Mouse (Mus musculus) heart, postnatal 4 days (tissue): ENCODE results near the gene Irx5. TPM values are rescaled to one million over a fixed set of nuclear protein-coding genes. Genes with fewer than 3 reads are reported as not detected.

Experiments used
- DNase-seq: peaks from one replicate; pipeline ENCODE4 v3.0.0; 2021
- total RNA-seq, 2 experiments: library from RNA; stranded (reverse); gene quantifications; 2 replicates each; pipeline ENCODE4 v1.2.3; 2021

The Irx5 gene
- total RNA-seq: 10 to 100 TPM; 12.0 to 12.7 TPM

DNA sequence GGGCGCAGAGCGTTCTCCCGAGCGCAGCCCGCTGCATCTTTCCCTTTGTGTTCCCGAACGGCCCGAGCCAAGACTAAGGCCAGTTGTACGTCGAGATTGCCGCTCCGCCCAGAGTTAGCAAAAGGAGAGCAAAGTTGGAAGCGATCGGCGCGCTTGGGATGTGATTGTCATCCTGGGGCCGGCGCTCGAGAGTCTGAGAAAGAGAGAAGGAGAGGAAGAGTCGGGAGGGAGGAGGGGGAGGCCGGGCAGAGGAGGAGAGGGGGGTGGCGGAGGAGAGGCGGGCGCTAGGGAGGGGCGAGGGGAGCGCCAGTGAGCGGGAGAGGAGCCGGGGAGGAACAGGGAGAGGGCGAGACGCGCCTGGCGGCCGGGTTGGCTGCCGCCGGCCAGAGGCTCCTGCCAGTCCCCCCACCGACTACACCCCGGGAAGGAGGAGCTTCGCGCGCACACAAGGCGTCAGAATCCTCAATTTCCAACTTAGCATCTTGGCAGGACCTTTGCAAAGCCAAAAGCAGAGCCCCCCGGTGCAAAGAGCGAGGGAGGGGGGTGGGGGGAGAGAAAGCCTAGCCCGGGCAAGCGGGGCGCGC lies at the start of gene Irx5:
Gene Irx5, plus strand, starts transcription at position 228 of the 584 bp plus-strand sequence.
- peak; percentile 82 for DNase-seq

DNA sequence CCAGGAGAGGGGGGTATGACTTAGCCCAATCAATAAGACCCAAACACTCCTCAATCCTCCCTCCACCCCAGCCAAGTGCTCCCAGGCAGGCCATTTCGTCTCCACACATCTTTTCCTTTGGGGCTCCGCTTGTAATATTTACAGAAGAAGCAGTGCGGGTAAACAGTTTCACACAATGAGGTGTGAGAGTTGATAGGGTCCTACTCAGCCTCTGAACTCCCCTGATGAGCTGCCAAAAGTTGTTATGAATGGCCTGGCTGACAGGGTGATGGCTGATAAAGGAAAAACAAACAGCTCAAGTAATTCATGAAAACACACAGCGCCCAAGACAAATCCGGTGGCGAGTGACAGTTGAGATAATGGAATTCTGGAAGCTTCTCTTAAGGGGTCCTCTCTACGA lies 45.2 kb upstream of the Irx5 start:
- no peak for DNase-seq

DNA sequence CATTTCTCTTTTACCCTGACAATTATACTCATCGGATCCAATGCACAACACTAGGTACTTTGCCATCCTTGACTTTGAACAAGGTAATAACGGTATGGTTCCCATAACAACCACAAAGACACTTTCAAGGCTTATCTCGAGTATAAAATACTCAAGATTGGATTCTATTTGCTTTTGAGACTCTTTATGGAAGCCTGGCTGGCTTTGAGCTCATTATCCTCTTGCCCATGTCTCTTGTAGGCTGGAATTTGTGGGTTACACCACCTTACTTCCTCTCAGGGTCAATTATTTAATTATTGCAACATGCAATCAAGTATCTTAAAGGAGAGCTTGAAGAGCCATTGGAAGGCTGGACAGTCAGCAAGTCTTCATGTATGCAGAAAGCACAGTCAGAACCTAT lies 43.7 kb upstream of the Irx5 start:
- no peak for DNase-seq

DNA sequence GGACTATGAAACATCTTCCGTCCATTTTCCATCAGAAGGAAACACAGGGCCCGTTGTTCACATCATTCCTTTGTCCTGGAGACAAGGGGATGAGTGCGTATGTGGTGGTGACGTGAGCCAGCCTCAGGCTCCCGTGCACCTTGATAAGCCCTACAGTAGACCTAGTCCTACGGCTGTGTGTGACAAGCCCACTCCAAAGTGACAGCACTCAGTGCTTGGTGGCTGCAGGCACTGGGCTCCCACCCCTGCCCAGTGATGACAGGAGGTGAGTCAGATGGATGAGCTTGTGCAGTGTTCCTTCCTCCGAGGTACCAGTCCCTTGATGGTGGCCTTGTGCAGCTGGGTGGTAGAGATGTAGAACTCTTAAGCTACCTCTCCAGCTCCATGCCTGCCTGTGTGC lies 33.7 kb upstream of the Irx5 start:
- DNase-seq: peak; percentile 50

DNA sequence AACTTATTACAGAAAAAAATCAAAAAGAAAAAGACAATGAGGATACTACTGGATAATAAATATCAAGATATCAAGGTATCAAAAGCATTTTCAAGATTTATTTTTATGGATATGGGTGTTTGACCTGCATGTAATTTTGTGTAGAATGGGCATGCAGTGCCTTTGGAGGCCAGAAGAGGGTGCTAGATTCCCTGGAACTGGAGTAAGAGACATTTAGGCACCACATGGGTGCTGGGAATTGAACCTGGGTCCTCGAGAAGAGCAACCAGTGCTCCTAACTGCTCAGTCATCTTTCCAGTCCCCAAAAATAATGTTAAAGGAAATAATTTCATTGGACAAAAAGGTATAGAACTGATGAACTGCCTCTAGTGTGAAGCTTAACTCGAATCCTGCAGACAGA lies 30.2 kb upstream of the Irx5 start:
- DNase-seq: no peak

DNA sequence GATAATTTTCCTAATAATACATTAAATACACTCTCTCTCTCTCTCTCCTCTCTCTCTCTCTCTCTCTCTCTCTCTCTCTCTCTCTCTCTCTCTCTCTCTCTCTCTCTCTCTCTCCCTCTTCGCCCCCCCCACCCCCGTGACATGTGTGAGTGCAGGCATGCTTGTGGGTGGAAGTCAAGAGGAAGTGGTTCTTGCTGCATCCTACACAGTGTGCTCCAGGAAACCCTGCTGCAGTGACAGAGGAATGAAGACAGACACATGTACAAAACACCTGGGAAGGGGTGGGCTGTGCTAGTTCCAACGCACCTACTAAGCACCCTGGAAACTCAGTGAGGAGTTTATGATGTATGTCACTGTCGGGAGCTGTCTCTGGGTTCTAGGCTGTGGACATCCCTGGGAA lies 28.2 kb upstream of the Irx5 start:
- DNase-seq: no peak

DNA sequence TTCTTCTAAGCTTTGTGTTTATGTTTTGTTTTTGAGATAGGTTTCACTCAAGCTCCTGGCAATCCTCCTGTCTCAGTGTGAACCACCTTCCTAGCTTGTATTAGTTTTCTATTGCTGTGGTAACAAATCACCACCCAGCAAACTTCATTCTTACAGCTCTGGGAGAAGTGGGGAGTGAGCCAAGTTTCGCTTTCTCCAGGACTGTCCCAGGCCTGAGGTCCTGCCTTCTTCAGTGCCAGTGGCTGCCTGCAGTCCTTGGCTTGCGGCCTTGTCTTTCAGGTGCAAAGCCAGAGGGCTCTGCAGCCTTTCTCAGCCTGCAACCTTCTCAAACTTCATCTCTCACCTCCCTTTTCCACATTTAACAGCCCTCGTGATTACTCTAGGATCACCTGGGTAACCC lies 25.6 kb upstream of the Irx5 start:
- peak; percentile 42 for DNase-seq

DNA sequence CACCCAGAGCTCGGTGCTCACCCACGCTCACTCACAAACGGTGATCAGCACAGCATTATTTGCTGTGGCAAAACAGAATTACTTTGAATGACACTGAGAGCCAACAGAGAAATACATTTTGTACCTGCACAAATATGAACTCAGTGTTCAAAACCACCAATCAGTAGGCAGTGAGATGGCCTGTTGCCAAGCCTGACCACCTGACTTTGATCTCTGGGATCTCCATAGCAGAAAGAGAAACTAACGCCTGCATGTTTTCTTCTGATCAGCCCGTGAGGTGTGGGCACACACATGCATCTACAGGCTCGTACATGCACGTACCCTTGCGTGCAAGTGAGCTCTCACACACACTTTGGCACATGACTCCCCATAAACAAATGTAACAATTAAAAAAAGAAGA lies 24.0 kb upstream of the Irx5 start:
- no peak for DNase-seq

DNA sequence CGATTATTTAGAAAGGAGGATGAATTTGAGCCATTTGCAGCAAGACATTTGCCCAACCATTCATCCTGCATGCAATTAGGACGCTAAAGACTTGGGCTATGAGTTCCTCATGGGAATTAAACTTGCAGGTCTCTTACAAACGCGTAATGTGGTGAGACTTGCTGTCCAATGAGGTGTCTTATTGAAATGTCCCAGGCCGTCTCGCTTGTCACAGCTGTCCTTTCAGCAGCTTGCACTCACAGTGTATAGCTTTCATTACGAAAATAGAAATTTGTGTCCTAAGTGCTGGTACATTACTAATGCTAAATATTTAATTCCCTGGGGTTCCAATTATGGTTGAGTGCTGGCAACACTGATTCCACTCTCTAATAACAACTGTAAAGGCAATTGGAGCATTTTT lies 22.3 kb upstream of the Irx5 start:
- DNase-seq: no peak

DNA sequence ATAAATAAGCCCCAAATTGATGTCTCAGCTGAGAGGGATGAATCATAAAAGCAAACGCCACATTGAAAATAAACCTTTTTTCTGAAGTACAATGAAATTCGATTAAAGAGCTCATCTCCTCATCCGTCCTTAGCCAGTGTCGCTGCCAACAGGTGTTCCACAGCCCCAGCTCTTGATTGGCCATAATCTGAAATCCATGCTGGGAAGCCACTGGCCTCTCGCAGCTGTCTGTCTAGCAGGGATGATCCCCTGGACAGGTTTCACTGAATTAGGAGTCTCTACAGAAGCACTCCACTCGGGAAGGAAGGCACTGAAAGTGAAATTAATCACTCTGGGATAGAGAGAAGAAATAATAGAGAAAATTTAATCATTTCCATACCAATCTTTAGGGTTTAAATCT lies 21.4 kb upstream of the Irx5 start:
- DNase-seq: no peak

DNA sequence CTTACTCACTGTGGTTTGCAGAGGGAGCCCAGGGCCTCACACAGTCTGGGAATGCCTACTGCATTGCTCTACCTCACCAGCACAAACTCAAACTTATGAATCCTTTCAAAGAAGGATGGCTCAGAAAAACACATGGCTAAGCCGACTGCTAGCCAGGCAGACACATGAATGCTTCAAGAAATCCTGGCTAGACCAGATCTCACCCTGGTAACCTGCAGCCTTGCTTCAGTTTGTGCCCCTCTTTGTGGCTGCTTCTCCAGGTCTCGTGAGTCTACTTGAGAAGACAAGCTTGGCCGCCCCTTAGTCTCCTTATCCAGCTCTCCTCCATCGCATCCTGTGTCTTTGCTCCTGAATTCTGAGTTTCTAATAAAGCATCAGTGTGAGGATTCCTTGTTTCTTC lies 13.9 kb upstream of the Irx5 start:
- DNase-seq: no peak

DNA sequence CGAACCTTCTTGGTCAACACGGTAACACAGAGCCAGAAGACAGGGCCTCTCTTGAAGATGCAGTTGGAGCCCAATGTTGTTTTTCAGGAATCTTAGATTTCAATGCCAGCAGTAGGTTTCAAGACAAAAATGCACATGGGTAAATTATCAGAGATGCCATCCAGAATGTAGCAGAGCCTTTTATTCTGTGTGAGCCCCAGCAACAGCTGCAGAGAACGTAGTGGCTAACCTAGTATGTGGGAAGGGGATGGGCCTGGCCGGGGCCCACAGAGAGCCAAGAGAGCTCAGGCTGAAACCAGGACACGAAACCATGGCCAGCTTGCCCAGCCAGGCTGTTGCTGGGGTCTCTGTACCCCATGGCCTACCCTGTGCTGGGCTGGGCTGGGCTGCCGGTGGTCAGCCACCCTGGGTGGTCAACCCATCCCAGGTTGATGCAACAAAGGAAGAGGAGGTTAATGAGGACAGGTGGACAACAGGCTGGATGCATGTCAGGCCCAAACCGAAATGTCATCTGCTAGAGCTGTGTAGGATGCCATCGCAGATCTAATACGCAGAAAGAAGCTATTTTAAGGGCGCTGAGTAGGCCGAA lies 7.4 kb upstream of the Irx5 start:
- no peak for DNase-seq

DNA sequence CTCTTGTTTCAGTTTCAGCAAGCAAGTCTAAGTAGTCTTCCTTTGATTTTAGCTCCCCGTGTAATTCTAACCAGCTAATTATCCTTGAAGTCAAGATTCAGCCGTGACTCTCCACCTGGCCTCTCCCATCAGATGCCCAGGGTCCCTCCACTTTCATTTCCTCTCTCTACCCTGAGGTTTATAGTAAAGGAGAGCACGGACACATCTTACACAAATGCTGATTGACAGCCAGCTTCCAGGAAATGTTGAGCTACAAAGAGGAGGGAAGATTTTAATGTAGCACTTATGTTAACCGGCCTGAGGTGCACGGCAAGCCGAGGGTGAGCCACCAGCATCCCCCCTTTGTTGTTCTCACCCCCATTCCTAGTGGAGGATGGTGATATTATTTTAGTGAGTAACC lies 4.0 kb upstream of the Irx5 start:
- no peak for DNase-seq

DNA sequence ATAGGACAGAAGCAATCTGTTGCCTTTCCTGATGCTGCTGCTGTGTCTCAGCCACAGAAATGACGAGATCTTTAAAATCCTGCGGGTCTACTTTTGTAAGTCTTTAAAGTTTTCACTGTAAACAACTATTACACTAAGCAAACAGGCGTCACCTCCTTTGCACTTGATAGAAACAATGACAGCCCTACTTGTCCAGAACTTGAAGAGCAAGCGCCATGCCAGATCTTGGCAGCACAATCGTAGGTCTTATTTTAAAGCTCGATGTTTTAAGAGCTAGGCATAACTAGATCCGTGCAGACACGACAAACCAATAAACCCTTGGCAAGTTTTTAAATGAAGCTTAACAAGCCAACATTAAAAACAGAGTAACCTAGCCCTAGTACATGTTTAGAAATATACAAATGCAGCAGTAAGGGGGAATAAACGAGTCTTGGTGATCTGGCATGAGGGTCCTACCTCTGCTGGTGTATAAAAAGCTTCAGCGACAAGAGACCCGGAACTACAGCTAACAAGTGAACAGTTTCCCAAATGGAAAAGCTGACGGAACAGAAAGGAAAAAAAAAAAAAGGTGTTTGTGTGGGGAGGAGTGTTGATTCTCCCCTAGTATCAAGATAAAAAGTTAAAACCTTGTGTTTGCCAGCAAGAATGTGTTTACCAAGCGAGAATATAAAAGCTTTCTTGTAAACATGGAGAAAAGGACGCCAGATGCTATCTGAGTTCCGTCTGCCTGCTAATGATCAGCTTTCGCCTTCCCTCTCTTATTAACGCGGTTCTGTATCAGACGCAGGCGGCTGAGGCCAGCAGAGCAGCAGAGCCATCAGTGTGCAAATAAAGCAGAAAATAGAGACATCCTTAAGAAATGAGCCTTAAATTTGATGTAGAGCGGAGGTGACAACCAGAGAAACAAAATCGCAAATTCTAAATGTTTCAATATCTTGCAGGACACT lies 2.6 kb upstream of the Irx5 start:
- no peak for DNase-seq

DNA sequence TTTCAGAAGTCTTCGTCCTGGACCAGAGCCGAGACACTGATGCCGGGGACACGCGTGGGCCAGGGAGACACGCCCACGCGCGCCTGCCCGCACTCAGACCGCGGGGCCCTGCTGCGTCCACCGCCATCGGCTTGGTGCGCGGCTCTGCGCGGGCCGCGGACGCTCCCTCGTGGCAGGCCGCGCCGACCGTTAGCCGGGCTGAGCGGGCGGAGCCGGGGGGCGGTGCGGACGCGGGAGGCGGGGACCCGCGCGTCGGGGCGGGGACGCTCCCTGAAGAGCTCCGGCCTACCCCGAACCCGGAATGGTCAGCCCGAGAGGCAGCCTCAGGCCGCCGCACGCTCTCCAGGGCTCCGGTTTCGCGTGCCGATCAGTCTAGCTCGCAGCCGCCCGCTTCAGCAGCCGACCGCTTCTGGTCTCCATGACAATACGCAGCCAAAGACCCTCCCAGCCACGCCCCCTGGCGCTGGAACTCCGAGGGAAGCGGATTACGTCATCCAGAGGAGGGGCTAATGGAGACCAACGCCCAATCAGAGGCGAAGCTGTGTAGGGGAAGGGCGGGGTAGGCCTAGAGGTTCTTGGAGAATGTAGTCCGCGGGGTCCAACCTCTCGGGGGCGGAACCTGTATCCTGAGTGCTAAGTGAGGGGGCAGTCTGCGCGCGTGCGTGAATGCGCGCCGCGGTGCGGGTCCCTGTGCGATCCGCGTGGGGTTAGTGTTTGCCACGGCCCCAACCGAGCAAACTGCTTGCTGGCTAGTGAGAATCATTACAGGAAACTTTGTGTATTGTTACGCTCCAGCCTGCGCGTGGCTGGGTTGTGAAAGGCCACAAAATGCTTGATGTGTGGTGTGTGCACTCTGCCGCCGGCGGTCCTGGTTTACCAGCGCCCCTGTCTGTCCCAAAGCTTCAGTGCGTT lies 1.5 kb upstream of the Irx5 start:
- DNase-seq: peak; percentile 98

DNA sequence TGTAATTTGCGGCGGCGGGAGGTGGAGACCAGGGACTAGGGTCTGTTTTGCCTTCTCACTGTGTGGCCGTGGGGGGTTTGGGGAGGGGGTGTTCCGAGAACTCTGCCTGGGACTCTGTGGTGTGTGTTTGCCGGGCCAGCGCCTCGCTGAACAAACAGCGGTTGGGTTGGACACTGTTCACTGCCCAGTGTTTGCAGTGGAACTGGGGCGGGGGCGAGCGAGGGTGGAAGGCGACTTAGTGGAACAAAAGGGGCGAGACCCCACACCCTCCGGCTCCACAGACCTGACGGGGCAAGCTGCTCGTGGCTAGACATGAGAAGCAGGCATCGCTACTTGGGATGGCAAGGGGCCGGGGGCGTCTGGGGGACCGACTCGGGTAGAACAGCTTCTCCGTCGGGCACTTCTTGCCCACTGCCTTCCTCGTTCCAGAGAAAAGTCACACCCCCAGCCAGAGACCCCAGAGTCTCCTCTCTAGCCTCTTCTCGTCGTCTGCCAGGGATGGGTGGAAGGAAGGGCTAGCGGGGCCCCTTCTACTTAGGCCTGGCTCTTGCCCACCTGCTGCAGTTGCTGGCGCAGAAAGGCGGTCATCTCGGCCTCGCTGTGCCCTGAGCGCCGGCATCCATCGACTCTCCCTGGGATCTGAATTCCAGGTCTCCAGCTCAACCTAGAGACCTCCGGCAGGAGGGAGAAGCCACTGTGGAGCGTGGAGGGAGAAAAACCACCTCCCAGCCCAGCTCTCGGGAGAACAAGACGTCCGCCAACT lies 631 bp upstream of the Irx5 start:
- no peak for DNase-seq

DNA sequence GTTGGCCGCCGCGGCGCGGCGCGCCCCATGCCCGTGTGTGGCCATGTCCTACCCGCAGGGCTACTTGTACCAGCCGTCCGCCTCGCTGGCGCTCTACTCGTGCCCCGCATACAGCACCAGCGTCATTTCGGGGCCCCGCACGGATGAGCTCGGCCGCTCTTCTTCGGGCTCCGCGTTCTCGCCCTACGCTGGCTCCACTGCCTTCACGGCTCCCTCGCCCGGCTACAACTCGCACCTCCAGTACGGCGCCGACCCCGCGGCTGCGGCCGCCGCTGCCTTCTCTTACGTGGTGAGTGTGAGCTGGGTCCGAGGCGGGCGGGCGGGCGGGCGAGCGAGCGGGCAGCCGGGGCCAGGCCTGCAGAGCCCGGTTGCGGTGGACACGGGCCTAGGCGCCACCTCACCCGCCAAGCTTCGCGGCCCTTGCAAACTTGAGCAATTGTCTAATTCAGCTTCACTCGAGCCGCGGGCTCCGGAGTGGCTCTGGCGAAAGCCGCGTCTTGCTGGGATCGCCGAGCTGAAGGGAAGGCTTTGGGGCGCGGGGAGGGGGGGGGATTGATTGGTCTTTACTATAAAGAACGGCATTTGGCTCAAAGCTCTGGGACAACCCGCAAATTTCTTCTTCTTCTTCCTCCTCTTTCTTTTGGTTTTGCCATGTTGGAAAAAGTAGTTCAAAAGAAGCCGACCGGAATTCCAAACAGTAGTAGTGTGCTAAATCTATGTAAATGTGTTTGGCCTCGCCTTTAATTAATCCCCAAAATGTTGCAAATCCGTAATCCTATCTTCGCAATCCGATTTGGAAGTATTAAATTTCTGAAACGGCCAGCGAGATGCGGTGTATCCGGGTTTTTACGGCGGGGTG lies 945 bp downstream of the Irx5 start:
- peak; percentile 29 for DNase-seq

DNA sequence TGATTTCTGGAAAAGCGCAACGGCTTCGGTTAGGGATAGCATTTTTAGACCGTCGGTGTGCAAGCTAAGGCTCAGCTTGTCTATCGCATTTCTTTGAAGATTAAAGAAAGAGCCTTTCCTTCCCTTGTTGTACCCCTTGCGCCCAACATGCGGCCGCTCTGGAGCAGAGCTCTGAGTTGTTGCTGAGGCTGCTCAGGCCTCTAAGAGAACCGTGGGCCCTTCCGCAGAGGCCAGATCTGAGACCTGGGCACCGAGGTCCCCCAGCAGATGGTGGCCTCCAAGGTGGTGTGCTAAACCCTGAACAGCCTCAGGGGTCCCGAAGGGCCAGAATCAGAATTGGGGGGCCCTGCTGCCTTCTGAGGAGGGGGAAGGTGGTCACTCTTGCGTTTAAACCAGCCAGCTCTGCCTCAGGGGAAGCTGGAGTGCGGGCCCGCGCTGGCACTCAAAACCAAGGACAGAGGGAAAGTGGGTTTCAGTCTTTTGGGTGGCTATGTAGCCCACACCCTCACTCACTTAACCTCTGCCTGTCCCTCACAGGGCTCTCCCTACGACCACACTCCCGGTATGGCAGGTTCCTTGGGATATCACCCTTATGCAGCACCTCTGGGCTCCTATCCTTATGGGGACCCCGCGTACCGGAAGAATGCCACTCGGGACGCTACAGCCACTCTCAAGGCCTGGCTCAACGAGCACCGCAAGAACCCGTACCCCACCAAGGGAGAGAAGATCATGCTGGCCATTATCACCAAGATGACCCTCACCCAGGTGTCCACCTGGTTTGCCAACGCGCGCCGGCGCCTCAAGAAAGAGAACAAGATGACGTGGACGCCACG lies 1.8 kb downstream of the Irx5 start:
- DNase-seq: peak; percentile 21

DNA sequence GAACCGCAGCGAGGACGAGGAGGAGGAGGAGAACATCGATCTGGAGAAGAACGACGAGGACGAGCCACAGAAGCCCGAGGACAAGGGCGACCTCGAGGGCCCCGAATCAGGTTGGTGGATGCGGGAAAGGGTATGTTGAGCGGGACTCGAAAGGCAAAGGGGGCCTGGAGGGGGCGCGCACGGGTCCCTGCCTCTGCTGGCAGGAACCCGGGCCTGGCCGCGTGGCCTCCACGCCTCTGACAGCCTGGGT lies 2.3 kb downstream of the Irx5 start:
- DNase-seq: peak; percentile 44
